Mouse (Mus musculus): ENCODE results near the gene Hspbap1.

GRCm38 (mm10) chr16:35759401-35759800 lies 10.8 kb upstream of the Hspbap1 start:
- TF ChIP-seq CTCF (IDR thresholded peaks at IDR 0.05; ENCODE audit: extremely low read depth, insufficient read length, insufficient replicate concordance, low read depth, low read length) (no peak), POLR2A (IDR thresholded peaks at IDR 0.05; ENCODE audit: low read depth, low read length) (no peak)

Data from small intestine, adult 2 months (tissue).